Mouse (Mus musculus) limb, embryonic 12.5 days (tissue): ENCODE results near the gene Olfr1444. TPM values are rescaled to one million over a fixed set of nuclear protein-coding genes. Genes with fewer than 3 reads are reported as not detected.

Experiments used
- ATAC-seq: fragments of 200-750 bp; cut with Nextera tagmentation; 2 replicates; pipeline ENCODE4 v1.8.0; 2017; ENCODE audit warnings: low read depth, moderate TSS enrichment; ENCODE audit not compliant: insufficient number of reproducible peaks, insufficient read depth, low FRiP score, low TSS enrichment
- H3K27ac ChIP-seq: fragments of 300-500 bp; sonication (generic); 2 replicates; pipeline ENCODE4 v1.5.1; 2016; ENCODE audit warnings: mild to moderate bottlenecking, moderate library complexity
- H3K27me3 ChIP-seq: fragments of 300-500 bp; sonication (generic); 2 replicates; pipeline ENCODE4 v1.6.1; 2016; ENCODE audit warnings: mild to moderate bottlenecking, moderate library complexity
- H3K36me3 ChIP-seq: fragments of 300-500 bp; sonication (generic); 2 replicates; pipeline ENCODE4 v1.6.1; 2016; ENCODE audit warnings: mild to moderate bottlenecking, moderate library complexity
- H3K4me1 ChIP-seq: fragments of 300-500 bp; sonication (generic); replicated peaks from 2 replicates; pipeline ENCODE4 v1.6.1; 2016
- H3K4me2 ChIP-seq: fragments of 300-500 bp; sonication (generic); 2 replicates; pipeline ENCODE4 v1.6.1; 2016; ENCODE audit warnings: mild to moderate bottlenecking, moderate library complexity
- H3K4me3 ChIP-seq: fragments of 300-500 bp; sonication (generic); replicated peaks from 2 replicates; pipeline ENCODE4 v1.5.1; 2016; ENCODE audit warnings: mild to moderate bottlenecking
- H3K9ac ChIP-seq: fragments of 300-500 bp; sonication (generic); replicated peaks from 2 replicates; pipeline ENCODE4 v1.6.1; 2016; ENCODE audit warnings: mild to moderate bottlenecking, moderate library complexity
- H3K9me3 ChIP-seq: fragments of 300-500 bp; sonication (generic); 2 replicates; pipeline ENCODE4 v1.6.1; 2016; ENCODE audit warnings: mild to moderate bottlenecking, moderate library complexity
- WGBS: fragments of 180-500 bp; shearing (Covaris S2); methylation state at CpG from one replicate; pipeline ENCODE4 v1.1.7; 2016; 5-methylcytosine and 5-hydroxymethylcytosine counted together
- polyA plus RNA-seq: library from polyadenylated mRNA; unstranded; fragments of >200 nt; fragmentation: Nextera tagmentation; extraction: Ambion mirVana; gene quantifications from 2 replicates; pipeline ENCODE4 v1.2.1, GENCODE M21; 2016

Olfr1444 gene
- polyA plus RNA-seq = not detected in 2 replicates

DNA sequence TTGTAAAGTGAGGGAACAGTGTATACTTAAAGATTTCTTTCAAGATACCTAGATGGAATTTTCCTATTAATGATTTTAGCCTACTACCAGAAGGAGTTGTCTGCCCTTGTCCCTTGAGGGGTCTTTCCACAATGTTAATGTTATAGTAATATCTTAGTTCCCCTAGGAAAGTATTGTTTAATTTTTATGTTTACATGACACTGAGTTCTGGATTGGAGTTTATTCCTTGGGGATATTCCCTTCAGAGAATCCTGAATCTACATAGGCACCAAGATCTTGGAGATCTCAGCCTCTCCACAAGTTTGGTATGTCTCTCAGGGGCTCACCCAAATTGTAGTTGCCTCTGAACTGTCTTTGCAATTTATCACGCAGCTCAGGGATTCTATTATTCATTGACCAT is at the start of gene Olfr1444:
TSS of gene Olfr1444 (plus strand) at position 301 of the 400 bp plus-strand sequence.
- Histone ChIP-seq H3K27me3 (no peaks in the 10 kb centered on the region), H3K4me3 (no peak within 1 kb of the TSS), H3K36me3 (no peaks in the 10 kb centered on the region), H3K27ac (no peak within 1 kb of the TSS), H3K4me1 (no peaks in the 10 kb centered on the region), H3K9me3 (no peaks in the 10 kb centered on the region), H3K4me2 (no peak within 1 kb of the TSS), H3K9ac (no peak within 1 kb of the TSS)
- no peak for ATAC-seq
- 54% methylated on average over 1 of the region's 1 CpGs for WGBS

GRCm38 (mm10) chr19:12812644-12813364 is 44.3 kb upstream of the Olfr1444 start:
- no peaks in the 10 kb centered on the region for H3K9me3 ChIP-seq
- H3K4me1 ChIP-seq = no peaks in the 10 kb centered on the region
- H3K27me3 ChIP-seq = no peaks in the 10 kb centered on the region
- WGBS = 93% methylated on average over 1 of the region's 1 CpGs
- no peaks in the 10 kb centered on the region for H3K36me3 ChIP-seq
- ATAC-seq = no peak
- no peak overlapping the region for H3K27ac ChIP-seq
- no peak overlapping the region for H3K9ac ChIP-seq
- H3K4me3 ChIP-seq = no peak overlapping the region
- no peak overlapping the region for H3K4me2 ChIP-seq

GRCm38 (mm10) chr19:12813883-12814282 is 43.2 kb upstream of the Olfr1444 start:
- no peaks in the 10 kb centered on the region for H3K9me3 ChIP-seq
- no peak overlapping the region for H3K27ac ChIP-seq
- H3K36me3 ChIP-seq = no peaks in the 10 kb centered on the region
- no peak for ATAC-seq
- H3K4me1 ChIP-seq = no peaks in the 10 kb centered on the region
- H3K4me2 ChIP-seq = no peak overlapping the region
- 79% methylated on average over 1 of the region's 1 CpGs for WGBS
- H3K27me3 ChIP-seq = no peaks in the 10 kb centered on the region
- no peak overlapping the region for H3K9ac ChIP-seq
- H3K4me3 ChIP-seq = no peak overlapping the region

DNA sequence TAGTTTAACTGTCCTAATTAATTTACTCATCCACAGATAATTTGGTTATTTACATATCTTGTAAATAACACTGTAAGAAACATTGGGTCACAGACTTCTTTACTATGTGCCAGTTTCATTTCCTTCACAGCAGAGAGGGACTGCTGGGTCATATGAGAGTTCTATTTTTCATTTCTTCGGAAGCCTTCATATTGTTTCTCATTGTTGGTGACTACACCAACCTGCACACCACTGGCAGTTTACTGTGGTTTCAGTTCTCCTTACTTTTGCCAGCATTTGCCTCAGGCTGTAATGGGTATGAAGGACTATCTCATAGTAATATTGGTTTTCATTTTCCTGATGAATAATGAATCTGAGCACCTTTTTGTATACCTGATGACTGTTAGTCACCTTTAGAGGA is 38.6 kb upstream of the Olfr1444 start:
- Histone ChIP-seq H3K4me3 (no peak overlapping the region), H3K9me3 (no peaks in the 10 kb centered on the region), H3K9ac (no peak overlapping the region), H3K4me1 (no peaks in the 10 kb centered on the region), H3K27ac (no peak overlapping the region), H3K27me3 (no peaks in the 10 kb centered on the region), H3K36me3 (no peaks in the 10 kb centered on the region), H3K4me2 (no peak overlapping the region)
- 85% methylated on average over 1 of the region's 1 CpGs for WGBS
- no peak for ATAC-seq

DNA sequence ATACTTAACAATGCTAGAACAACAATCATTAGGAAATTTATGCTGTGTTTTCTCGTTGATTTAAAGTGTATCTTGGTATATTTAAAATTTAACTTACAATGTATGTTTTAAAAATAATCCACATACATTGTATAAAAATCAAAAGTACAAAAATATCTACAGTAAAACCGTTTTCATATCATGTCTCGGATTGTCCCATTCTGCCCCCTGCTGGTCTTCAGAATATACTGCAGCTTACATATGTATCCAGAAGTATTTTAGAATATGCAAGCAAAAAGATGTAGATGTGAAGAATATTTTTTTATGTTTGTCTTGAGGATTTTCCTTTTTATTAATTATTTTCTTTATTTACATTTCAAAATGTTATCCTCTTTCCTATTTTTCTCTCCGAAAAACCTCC is 36.7 kb upstream of the Olfr1444 start:
- WGBS = 42% methylated on average over 4 of the region's 4 CpGs
- no peak for ATAC-seq
- Histone ChIP-seq H3K27me3 (no peaks in the 10 kb centered on the region), H3K4me2 (no peak overlapping the region), H3K9me3 (no peaks in the 10 kb centered on the region), H3K27ac (no peak overlapping the region), H3K4me1 (no peaks in the 10 kb centered on the region), H3K4me3 (no peak overlapping the region), H3K9ac (no peak overlapping the region), H3K36me3 (no peaks in the 10 kb centered on the region)

- Histone ChIP-seq H3K4me1 (no peaks in the 10 kb centered on the region), H3K4me2 (no peak overlapping the region), H3K9ac (no peak overlapping the region), H3K27me3 (no peaks in the 10 kb centered on the region), H3K4me3 (no peak overlapping the region), H3K36me3 (no peaks in the 10 kb centered on the region), H3K9me3 (no peaks in the 10 kb centered on the region), H3K27ac (no peak overlapping the region)
- 82% methylated on average over 4 of the region's 4 CpGs for WGBS
- no peak for ATAC-seq
These were observed 32.5 kb upstream of the Olfr1444 start for GRCm38 (mm10) chr19:12824549-12824948.

DNA sequence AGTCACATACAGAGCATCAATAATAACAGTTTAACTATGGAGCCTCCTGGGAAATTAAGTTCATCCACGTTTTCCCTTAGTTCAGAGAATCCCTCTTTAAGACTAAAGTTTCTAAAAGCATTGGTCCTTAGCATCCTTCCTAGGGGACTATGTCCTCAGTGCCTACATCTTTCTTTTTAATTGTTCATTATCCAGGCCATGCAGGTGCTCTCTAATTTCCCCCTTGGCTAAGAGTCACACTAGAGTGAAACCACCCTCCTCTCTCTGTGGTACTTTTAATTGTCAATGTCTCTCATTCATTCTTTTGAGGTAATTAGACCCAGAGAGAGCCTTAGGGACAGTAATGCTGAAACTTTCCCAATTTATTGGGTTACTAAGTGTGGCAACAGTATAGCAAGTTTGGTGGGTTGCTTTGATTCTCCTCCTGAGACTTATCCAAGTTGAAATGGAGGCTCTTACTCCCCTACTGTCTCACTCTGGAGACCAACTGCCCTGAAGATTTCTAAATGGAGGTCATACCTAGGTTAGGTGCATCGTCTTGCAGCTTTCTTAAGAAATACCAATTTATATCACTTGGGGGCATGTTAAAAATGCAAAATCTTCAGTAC is 26.2 kb upstream of the Olfr1444 start:
- no peak overlapping the region for H3K4me3 ChIP-seq
- no peak for ATAC-seq
- 61% methylated on average over 2 of the region's 2 CpGs for WGBS
- no peak overlapping the region for H3K9ac ChIP-seq
- no peak overlapping the region for H3K27ac ChIP-seq
- H3K9me3 ChIP-seq = no peaks in the 10 kb centered on the region
- no peaks in the 10 kb centered on the region for H3K27me3 ChIP-seq
- H3K36me3 ChIP-seq = no peaks in the 10 kb centered on the region
- no peaks in the 10 kb centered on the region for H3K4me1 ChIP-seq
- H3K4me2 ChIP-seq = no peak overlapping the region

GRCm38 (mm10) chr19:12831559-12831958 is 25.5 kb upstream of the Olfr1444 start:
- no peak for ATAC-seq
- H3K27me3 ChIP-seq = no peaks in the 10 kb centered on the region

GRCm38 (mm10) chr19:12833625-12834024 is 23.5 kb upstream of the Olfr1444 start:
- Histone ChIP-seq H3K4me1 (no peaks in the 10 kb centered on the region), H3K4me2 (no peak overlapping the region), H3K9me3 (no peaks in the 10 kb centered on the region), H3K4me3 (no peak overlapping the region), H3K27me3 (no peaks in the 10 kb centered on the region), H3K36me3 (no peaks in the 10 kb centered on the region), H3K27ac (no peak overlapping the region), H3K9ac (no peak overlapping the region)
- ATAC-seq = no peak
- WGBS = 87% methylated on average over 3 of the region's 3 CpGs

More at GRCm38 (mm10) chr19:12831559-12831958, 25.5 kb upstream of the Olfr1444 start:
- no peak overlapping the region for H3K27ac ChIP-seq
- no peak overlapping the region for H3K4me2 ChIP-seq
- no peak overlapping the region for H3K9ac ChIP-seq
- H3K4me1 ChIP-seq = no peaks in the 10 kb centered on the region
- no peak overlapping the region for H3K4me3 ChIP-seq
- H3K36me3 ChIP-seq = no peaks in the 10 kb centered on the region
- no peaks in the 10 kb centered on the region for H3K9me3 ChIP-seq
- WGBS = 85% methylated on average over 1 of the region's 1 CpGs

- Histone ChIP-seq H3K27me3 (no peaks in the 10 kb centered on the region), H3K4me3 (no peak overlapping the region), H3K9me3 (no peaks in the 10 kb centered on the region), H3K4me2 (no peak overlapping the region), H3K27ac (no peak overlapping the region), H3K9ac (no peak overlapping the region), H3K4me1 (no peaks in the 10 kb centered on the region), H3K36me3 (no peaks in the 10 kb centered on the region)
- no peak for ATAC-seq
- WGBS = 83% methylated on average over 1 of the region's 1 CpGs
These were observed 18.6 kb upstream of the Olfr1444 start for GRCm38 (mm10) chr19:12838507-12838906.

- Histone ChIP-seq H3K4me1 (no peaks in the 10 kb centered on the region), H3K27ac (no peak within 1 kb of the TSS), H3K9me3 (no peaks in the 10 kb centered on the region), H3K36me3 (no peaks in the 10 kb centered on the region), H3K27me3 (no peaks in the 10 kb centered on the region), H3K4me2 (no peak within 1 kb of the TSS), H3K4me3 (no peak within 1 kb of the TSS), H3K9ac (no peak within 1 kb of the TSS)
- no peak for ATAC-seq
These were observed 10.7 kb upstream of the Olfr1444 start, which contains the start of gene Gm5244 for GRCm38 (mm10) chr19:12846382-12846781. Gene Gm5244, plus strand, starts transcription at chr19:12846682.

GRCm38 (mm10) chr19:12883555-12883954 is 26.5 kb downstream of the Olfr1444 start, which contains the start of gene Olfr1445:
Gene Olfr1445, plus strand, starts transcription at chr19:12883855.
- no peak for ATAC-seq
- Histone ChIP-seq H3K4me2 (no peak within 1 kb of the TSS), H3K4me3 (no peak within 1 kb of the TSS), H3K27ac (no peak within 1 kb of the TSS), H3K27me3 (no peaks in the 10 kb centered on the region), H3K36me3 (no peaks in the 10 kb centered on the region), H3K9me3 (no peaks in the 10 kb centered on the region), H3K9ac (no peak within 1 kb of the TSS), H3K4me1 (no peaks in the 10 kb centered on the region)
- WGBS = 90% methylated on average over 2 of the region's 2 CpGs
